Mouse (Mus musculus) midbrain, postnatal 0 days (tissue): ENCODE results near the gene Gbp7. TPM values are rescaled to one million over a fixed set of nuclear protein-coding genes. Genes with fewer than 3 reads are reported as not detected.
"Not testable (repeated sequence)": the region's sequence is repeated elsewhere in the genome, so short reads cannot be mapped to it uniquely, and the experiment has no call there.

Source experiments
- ATAC-seq: fragments of 200-750 bp; cut with Nextera tagmentation; 2 replicates; pipeline ENCODE4 v1.8.0; 2017; ENCODE audit warnings: moderate number of reproducible peaks, mild to moderate bottlenecking, moderate TSS enrichment, moderate library complexity; ENCODE audit not compliant: low FRiP score
- DNase-seq: peaks from one replicate; pipeline ENCODE4 v3.0.0-alpha.2; 2015; ENCODE audit warnings: low spot score
- H3K27ac ChIP-seq: fragments of 300-500 bp; sonication (generic); 2 replicates; pipeline ENCODE4 v1.5.1; 2014; ENCODE audit warnings: low read depth, mild to moderate bottlenecking, low read length, mixed read lengths
- H3K27me3 ChIP-seq: fragments of 300-500 bp; sonication (generic); 2 replicates; pipeline ENCODE4 v1.6.1; 2014; ENCODE audit warnings: low read length, control low read depth, mixed read lengths; ENCODE audit not compliant: insufficient read depth
- H3K36me3 ChIP-seq: fragments of 300-500 bp; sonication (generic); 2 replicates; pipeline ENCODE4 v1.6.1; 2014; ENCODE audit warnings: low read length, control low read depth, mixed read lengths; ENCODE audit not compliant: insufficient read depth
- H3K4me1 ChIP-seq: fragments of 300-500 bp; sonication (generic); 2 replicates; pipeline ENCODE4 v1.6.1; 2014; ENCODE audit warnings: mild to moderate bottlenecking, control low read depth, antibody characterized with exemption, low read length, mixed read lengths; ENCODE audit not compliant: insufficient read depth
- H3K4me2 ChIP-seq: fragments of 300-500 bp; sonication (generic); 2 replicates; pipeline ENCODE4 v1.6.1; 2014; ENCODE audit warnings: low read depth, mild to moderate bottlenecking, low read length, mixed read lengths; ENCODE audit not compliant: poor library complexity, severe bottlenecking
- H3K4me3 ChIP-seq: fragments of 300-500 bp; sonication (generic); 2 replicates; pipeline ENCODE4 v1.5.1; 2014; ENCODE audit warnings: low read depth, mild to moderate bottlenecking, low read length, moderate library complexity
- H3K9ac ChIP-seq: fragments of 300-500 bp; sonication (generic); replicated peaks from 2 replicates; pipeline ENCODE4 v1.6.1; 2014; ENCODE audit warnings: mild to moderate bottlenecking, low read length, moderate library complexity, mixed read lengths; ENCODE audit not compliant: poor library complexity, severe bottlenecking
- H3K9me3 ChIP-seq: fragments of 300-500 bp; sonication (generic); 2 replicates; pipeline ENCODE4 v1.6.1; 2016; ENCODE audit warnings: low read length, control low read depth
- CTCF ChIP-seq: IDR thresholded peaks from 2 replicates; pipeline ENCODE4 v1.5.1; 2016; ENCODE audit warnings: antibody characterized with exemption, mild to moderate bottlenecking
- WGBS: fragments of 180-500 bp; shearing (Covaris S2); extraction: QIAGEN DNeasy Blood & Tissue Kit; methylation state at CpG from one replicate; pipeline ENCODE4 v1.1.7; 2014; 5-methylcytosine and 5-hydroxymethylcytosine counted together
- polyA plus RNA-seq: library from polyadenylated mRNA; unstranded; fragments of >200 nt; fragmentation: Nextera tagmentation; extraction: Ambion mirVana; gene quantifications from 2 replicates; pipeline ENCODE4 v1.2.1, GENCODE M21; 2015
- total RNA-seq: library from RNA; depleted of rRNA; stranded (reverse); fragments of >200 nt; gene quantifications from 2 replicates; pipeline ENCODE4 v1.2.3, GENCODE M21; 2014

The Gbp7 gene
- total and polyA plus RNA-seq, 2 experiments from 2014 or later = 2.5 to 3.0 TPM

GRCm38 (mm10) chr3:142535667-142536066 is 5.5 kb downstream of the Gbp7 start:
- TF ChIP-seq CTCF = no peak
- Histone ChIP-seq H3K9ac (no peak overlapping the region), H3K27ac (no peak overlapping the region), H3K4me3 (no peak overlapping the region), H3K9me3 (no peaks in the 10 kb centered on the region), H3K27me3 (no peaks in the 10 kb centered on the region), H3K4me2 (no peak overlapping the region), H3K4me1 (no peaks in the 10 kb centered on the region), H3K36me3 (no peaks in the 10 kb centered on the region)
- ATAC-seq = no peak
- WGBS = 76% methylated on average over 1 of the region's 1 CpGs
- DNase-seq = no peak

DNA sequence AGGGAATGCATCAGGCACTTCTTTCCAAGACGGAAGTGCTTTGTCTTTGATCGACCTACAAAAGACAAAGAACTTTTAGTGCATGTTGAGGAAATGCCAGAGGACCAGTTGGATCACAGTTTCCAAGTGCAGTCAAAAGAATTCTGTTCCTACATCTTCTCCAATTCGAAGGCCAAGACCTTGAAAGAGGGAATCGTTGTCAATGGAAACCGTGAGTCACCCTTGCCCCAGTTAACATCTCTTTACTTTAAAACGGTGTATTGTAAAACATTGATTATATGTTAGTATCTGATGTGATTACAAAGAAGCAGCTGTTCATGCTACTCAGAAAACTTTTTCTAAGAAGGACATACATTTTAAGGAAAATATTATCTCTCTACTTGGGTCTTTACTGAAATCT is 11.2 kb downstream of the Gbp7 start:
- DNase-seq = no peak
- WGBS = 75% methylated on average over 6 of the region's 6 CpGs
- no peak overlapping the region for H3K27ac ChIP-seq
- no peak overlapping the region for H3K4me3 ChIP-seq
- H3K9me3 ChIP-seq = no peaks in the 10 kb centered on the region
- no peak overlapping the region for H3K4me2 ChIP-seq
- H3K27me3 ChIP-seq = no peaks in the 10 kb centered on the region
- no peak for ATAC-seq
- H3K4me1 ChIP-seq = no peaks in the 10 kb centered on the region
- no peak overlapping the region for H3K9ac ChIP-seq
- H3K36me3 ChIP-seq = no peaks in the 10 kb centered on the region
- TF ChIP-seq CTCF = no peak

- H3K4me1 ChIP-seq, H3K36me3 ChIP-seq, DNase-seq, H3K4me3 ChIP-seq, H3K27me3 ChIP-seq, H3K9ac ChIP-seq, H3K27ac ChIP-seq, H3K9me3 ChIP-seq, ATAC-seq, H3K4me2 ChIP-seq: not testable (repeated sequence)
- WGBS = 73% methylated on average over 12 of the region's 12 CpGs
Observed at GRCm38 (mm10) chr3:142542776-142543175, 12.6 kb downstream of the Gbp7 start.

DNA sequence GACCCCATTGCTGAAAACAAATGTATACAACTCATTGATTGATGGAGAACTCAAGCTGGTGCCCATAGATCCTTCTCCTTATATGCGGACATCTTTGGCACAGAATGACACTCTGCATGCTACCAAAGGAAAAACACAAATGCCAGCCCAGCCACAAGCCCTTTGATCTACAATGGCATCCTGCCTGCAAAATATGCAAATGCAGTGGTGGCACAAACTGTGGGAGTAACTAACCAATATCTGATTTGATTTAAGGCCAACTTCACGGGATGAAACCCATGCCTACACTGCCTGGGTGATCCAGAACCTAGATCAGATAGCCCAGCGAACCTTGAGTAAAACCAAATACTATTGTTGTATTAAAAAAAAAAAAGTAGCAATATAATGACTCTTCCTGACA is 16.5 kb downstream of the Gbp7 start:
- no peaks in the 10 kb centered on the region for H3K9me3 ChIP-seq
- H3K9ac ChIP-seq = no peak overlapping the region
- H3K27ac ChIP-seq = no peak overlapping the region
- no peak overlapping the region for H3K4me3 ChIP-seq
- peak; percentile 45 for DNase-seq
- H3K27me3 ChIP-seq = no peaks in the 10 kb centered on the region
- ATAC-seq = no peak
- TF ChIP-seq CTCF = no peak
- no peaks in the 10 kb centered on the region for H3K4me1 ChIP-seq
- no peak overlapping the region for H3K4me2 ChIP-seq
- WGBS = 82% methylated on average over 3 of the region's 3 CpGs
- H3K36me3 ChIP-seq = no peaks in the 10 kb centered on the region

GRCm38 (mm10) chr3:142550052-142550676 is 20.0 kb downstream of the Gbp7 start:
- Histone ChIP-seq H3K9me3 (no peaks in the 10 kb centered on the region), H3K27me3 (no peaks in the 10 kb centered on the region), H3K4me2 (no peak overlapping the region), H3K9ac (no peak overlapping the region), H3K4me1 (no peaks in the 10 kb centered on the region), H3K4me3 (no peak overlapping the region), H3K36me3 (no peaks in the 10 kb centered on the region), H3K27ac (no peak overlapping the region)
- DNase-seq = no peak
- WGBS = 84% methylated on average over 3 of the region's 3 CpGs
- no peak for TF ChIP-seq CTCF
- ATAC-seq = no peak

- no peaks in the 10 kb centered on the region for H3K36me3 ChIP-seq
- TF ChIP-seq CTCF = no peak
- 83% methylated on average over 1 of the region's 1 CpGs for WGBS
- ATAC-seq (no peak), DNase-seq (no peak)
- H3K4me1 ChIP-seq = no peaks in the 10 kb centered on the region
- no peak overlapping the region for H3K27ac ChIP-seq
- no peak overlapping the region for H3K4me3 ChIP-seq
- no peaks in the 10 kb centered on the region for H3K27me3 ChIP-seq
- H3K4me2 ChIP-seq = no peak overlapping the region
- H3K9me3 ChIP-seq = no peaks in the 10 kb centered on the region
- no peak overlapping the region for H3K9ac ChIP-seq
Observed at GRCm38 (mm10) chr3:142554601-142555000, 24.5 kb downstream of the Gbp7 start.
